Mouse (Mus musculus): ENCODE measurements around the gene Camk1d. TPM values are rescaled to one million over a fixed set of nuclear protein-coding genes. Genes with fewer than 3 reads are reported as not detected.
A peak's percentile ranks its signal among the peaks of the same experiment; 100 is the strongest.

Camk1d gene
- total RNA-seq, 1 experiment from 2014 or later: 7.4 TPM

DNA sequence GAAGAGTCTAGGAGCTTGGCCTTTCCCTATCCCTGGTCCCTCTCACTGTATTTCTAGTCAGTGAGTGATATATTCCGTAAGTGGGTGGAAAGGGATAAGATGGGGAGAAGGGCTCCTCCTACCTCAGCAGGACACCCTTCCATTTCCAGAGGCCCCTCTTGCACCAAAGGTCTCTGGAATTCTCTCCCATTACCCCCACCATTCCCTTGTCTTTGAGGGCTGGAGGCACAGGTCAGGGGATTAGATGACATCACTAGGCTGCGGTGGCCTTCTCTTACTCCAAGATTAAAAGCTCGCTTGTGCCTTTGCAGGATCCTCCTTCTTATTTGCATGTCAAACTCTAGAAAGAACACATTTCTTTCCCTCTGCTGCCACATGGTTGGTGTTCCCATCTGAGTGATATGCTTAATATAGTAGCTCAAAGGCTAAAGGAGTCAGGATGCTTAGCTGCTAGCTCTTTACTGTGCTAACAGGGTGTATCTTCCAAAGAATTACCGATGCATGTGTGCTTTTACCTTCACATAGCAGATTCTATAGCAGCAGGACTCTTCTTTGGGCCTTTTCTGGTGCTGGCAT is 244.9 kb downstream of the Camk1d start:
- DNase-seq: no peak

GRCm38 (mm10) chr2:5467537-5467936 is 246.8 kb downstream of the Camk1d start:
- DNase-seq: no peak

- no peak for DNase-seq
Observed at GRCm38 (mm10) chr2:5458671-5459235, 255.6 kb downstream of the Camk1d start.

DNA sequence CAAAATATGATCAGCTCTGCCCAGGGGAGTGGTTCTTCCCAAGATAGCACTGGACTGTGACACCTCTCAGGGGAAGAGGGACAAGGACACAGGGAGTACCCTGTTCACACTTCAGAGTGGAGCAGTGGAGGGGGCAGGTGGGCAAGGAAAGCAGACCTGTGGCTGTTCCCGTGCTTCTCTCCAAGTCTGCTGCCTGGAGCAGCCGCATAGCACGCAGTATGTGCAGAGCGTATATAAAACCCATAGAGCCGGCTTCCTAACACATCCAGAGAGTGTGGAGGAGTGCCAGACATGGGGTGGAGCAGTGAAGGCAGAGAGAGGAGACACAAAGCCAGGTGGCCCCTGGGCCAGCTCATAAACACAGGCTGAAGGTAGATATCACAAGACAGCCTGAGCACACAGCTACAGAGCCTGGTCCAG is 256.2 kb downstream of the Camk1d start:
- DNase-seq: no peak

DNA sequence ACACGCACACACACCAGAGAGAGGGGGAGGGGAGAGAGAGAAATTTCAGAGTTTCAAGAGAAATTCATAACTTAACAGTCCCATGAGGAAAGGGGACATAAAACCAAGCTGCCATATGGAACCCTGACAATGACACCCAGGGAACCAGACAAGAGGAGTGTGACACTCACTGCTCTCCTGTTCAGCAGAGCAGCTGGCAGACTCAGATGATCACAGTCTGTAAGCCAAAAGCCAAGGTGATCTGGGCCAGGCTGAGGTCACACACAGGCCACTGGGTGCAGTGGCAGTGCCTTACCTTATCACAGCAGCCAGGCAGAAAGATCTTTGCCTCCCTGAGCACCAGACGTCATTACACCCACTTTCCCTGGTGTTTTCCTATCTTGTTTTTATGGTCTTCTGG is 258.2 kb downstream of the Camk1d start:
- DNase-seq: peak; percentile 26

DNA sequence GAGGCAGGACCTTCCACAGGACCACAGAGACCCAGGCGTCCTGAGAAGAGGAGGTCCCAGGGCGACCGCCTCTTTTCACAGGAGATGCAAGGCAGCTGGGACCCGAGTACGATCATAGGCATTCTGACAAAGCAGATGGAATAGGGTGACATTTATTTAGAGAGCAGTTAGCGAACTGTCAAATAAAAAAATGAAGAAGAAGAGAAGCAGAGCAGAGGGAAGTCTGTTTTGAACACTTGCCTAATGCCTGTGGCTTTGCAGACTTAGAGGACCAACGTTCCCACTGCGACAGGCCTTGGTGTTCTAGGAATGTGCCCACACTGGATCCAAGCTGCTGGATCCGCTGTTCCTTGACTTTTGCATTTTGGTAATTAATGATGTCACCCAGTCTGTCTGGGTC is 259.5 kb downstream of the Camk1d start:
- no peak for DNase-seq

- peak; percentile 24 for DNase-seq
Observed at GRCm38 (mm10) chr2:5451654-5452053, 262.7 kb downstream of the Camk1d start.

DNA sequence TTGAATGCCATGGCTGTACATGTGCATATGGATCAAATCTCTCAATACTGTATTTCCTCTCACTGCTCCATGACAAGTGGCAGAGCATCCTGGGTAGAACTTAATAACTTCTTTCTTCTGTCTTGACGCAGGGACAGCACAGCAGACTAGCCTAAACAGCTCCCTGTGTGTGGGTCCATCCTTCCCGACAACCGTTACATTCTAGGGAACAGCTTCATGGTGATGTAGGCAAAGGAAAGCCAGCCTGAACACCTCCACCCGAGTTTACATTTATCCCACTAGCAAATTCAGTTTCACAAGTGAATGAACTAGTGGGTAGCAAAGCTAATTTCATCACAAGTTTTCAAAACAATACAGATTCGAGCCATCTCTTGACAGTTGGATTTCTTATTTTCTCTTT is 269.0 kb downstream of the Camk1d start:
- DNase-seq: no peak

- DNase-seq: no peak
Observed at GRCm38 (mm10) chr2:5437690-5438089, 276.6 kb downstream of the Camk1d start.

- DNase-seq: no peak
Observed at GRCm38 (mm10) chr2:5435587-5436253, 278.6 kb downstream of the Camk1d start.

DNA sequence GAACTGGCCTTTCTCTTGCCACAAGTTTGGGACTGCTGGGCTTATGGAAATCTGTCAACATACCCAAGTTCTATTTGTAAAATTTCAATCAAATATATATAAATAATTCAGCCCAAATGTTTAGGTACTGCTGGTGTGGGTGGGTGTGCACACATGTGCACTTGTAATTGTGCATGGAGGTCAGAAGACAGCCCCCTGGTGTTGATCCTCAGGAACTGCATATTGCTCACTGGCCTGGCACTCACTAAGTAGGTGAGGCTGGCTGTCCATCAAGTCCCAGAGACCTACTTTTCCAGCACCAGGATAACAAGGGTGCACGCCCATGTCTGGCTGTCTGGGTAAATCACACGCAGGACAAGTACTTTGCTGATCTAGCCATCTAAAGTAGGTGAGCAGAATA is 283.0 kb downstream of the Camk1d start:
- no peak for DNase-seq

DNA sequence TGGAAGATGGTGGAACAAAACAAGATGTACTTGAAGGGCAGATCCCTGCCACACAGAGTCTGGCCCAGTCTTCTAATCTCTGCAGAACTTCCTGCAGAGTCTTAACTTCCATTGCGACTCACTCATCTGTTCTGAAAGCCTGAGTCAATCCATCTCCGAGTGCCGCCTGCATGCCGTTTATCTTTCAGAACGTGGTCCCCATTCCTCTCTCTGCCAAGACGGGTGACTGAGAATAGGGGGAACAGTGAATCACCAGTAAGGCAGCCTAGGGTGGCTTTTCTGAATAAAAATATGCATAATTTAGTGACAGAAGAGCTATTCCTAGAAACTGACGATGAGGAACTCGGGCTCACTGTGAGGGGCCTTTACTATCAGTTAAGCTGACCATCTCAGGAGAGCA is 284.4 kb downstream of the Camk1d start:
- no peak for DNase-seq

DNA sequence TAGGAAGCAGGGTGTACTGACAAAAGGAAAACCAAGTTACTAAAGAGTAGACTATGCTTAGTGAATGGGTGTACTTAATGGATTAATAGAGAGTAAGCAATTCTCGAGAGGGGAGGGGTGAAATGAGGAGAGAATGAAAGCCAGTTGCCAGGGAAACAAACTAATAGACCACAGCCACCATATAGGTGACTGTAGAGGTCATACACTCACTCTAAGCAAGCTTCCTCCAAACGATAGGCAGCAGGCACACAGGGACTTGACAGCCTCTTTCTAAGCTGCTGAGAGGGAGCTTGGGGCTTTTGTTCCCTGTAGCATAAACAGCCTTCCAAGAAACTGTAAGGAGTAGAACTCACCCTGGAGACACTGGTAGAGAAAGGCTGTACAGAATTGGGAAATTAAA is 288.2 kb downstream of the Camk1d start:
- no peak for DNase-seq

- DNase-seq: no peak
Observed at GRCm38 (mm10) chr2:5425612-5426011, 288.7 kb downstream of the Camk1d start.

DNA sequence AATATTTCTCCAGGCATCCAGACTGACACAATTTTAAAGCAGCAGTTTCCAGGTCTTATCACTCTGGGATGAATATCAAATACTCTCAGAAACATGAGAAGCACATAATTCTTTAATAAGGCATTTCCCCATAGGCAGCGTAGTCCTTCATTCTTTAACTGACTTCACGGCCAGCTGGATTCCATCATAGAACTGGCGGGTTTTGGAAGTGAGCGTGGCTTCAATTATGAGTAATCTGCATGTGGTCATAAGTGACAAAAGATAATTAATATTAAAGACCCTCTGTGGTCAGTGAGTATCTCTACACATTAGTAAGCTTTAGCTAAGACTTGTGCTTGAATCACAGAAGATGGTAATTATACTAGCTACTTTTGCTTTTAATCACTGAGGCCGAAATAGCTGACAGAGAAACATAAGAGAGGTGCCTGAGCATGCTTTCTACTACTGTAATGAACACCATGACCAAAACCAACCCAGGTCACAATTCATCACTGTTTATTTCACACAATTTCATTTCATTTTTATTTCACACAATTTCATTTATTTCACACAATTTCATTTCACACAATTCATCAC is 293.6 kb downstream of the Camk1d start:
- DNase-seq: no peak

DNA sequence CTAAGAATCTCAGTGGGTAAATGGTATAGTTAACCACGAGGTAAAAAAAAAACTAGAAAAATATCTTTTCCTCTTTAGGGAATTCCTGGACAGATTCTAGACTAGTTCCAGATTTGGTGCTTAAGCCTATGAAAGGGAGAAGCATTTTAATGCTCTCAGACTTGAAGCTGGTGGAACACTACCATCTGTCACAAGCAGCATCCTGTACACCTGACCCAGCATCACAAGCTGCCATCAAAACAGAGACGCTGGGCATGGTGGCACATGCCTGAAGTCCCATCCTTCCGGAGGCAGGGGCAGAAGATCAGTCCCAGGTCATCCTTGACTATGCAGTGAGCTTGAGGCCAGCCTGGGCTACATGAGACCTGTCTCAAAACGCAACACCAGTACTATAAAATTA is 295.5 kb downstream of the Camk1d start:
- DNase-seq: no peak

DNA sequence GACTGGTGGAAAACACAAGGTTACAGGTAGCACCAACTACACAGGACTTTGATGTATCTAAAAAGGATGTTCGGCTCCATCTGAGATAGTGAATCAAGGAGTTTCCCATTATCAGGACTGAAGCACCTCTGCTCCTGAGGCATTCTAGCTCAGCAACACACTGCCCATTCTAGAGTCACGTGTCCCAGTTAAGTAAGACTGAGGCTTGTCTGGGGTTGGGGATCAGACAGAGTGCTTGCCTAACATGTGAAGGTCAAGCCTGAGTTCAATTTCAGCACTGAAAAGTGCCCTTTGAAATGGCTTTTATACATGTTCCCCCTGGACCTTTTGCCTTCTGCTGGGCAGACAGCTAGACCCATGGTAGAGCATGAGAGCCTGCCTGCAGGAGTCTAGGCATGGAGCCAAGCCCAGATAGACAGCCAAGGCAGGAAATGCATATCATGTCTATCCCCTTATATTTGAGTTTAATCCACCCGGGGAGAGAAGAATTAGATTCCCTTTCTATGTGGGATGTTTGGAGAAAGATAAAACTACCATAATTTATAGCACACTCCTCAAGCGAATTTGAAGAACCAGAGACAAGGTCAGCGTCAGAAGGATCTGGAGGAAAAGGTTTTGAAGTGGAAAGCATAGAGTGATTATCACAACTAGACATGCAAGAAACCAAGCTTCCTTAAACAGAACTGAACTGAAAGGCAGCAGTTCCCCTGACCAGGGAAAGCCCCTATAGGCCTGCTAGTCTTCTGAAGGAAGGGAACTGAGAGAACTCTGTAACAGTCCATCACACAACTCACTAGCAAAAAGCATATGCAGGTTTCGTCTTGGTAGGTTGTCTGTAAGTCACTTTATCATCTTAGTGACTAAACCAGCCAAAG is 296.9 kb downstream of the Camk1d start:
- no peak for DNase-seq

DNA sequence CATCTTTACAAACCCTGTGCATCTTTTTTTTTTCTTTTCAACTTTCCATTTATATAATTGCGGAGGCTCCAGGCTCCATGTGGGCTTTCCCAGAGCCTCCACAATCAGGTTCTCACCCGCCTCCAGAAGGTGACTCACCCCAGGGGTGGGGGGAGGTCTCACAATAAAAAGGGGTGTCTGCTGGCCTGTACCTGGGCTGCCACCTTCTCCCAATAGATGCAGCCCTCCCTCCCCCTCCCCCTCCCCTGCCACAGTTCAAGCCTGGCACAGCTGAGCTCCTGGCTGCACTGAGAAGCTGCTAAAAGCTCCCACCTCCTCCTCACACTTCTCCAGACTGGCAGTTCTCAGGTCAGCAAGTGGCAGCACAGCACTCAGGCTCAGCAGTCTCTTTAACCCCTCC is 302.5 kb downstream of the Camk1d start:
- DNase-seq: no peak

DNA sequence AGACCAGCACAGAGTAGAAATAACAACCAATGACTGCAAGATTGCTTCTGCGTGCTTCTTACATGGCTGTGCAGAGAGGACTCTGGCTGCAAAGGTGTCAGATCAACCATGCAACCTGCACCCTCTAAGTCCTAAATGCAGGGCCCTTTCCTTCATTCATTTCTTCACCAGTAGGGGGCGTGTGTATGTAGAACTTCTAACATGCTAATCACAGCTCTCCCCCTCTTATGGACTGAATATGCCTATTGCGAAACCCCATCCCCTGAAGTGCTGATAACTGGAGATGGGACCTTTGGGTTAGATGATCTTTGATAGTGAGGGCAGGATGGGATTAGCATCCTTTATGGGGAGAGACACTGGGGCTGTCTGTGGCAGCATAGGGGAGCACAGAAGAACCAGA is 310.5 kb downstream of the Camk1d start:
- peak; percentile 17 for DNase-seq

DNA sequence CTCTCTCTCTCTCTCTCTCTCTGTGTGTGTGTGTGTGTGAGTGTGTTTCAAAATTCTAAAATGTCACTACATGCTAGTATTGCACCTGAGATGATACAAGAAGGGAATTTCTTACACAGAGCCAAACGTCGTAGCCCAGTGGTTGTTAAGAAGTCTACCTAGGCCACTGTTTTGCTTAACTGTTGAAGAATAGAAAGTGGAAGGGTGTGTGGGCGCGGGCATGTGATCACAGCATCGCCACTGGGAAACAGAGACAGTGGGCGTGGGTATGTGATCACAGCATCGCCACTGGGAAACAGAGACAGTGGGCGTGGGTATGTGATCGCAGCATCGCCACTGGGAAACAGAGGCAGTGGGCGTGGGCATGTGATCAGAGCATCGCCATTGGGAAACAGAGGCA is 312.3 kb downstream of the Camk1d start:
- DNase-seq: no peak

- DNase-seq: no peak
Observed at GRCm38 (mm10) chr2:5398505-5398904, 315.8 kb downstream of the Camk1d start.

- DNase-seq: no peak
Observed at GRCm38 (mm10) chr2:5398043-5398442, 316.3 kb downstream of the Camk1d start.

GRCm38 (mm10) chr2:5397468-5397867 is 316.8 kb downstream of the Camk1d start:
- DNase-seq: no peak

Data from adrenal gland, postnatal 14 days (tissue).